Mouse (Mus musculus): ENCODE data around the gene Aacs. TPM values are rescaled to one million over a fixed set of nuclear protein-coding genes. Genes with fewer than 3 reads are reported as not detected.
"Not testable (repeated sequence)": the region's sequence is repeated elsewhere in the genome, so short reads cannot be mapped to it uniquely, and the experiment has no call there.

Gene Aacs
- polyA plus RNA-seq, 1 experiment: 58.6 TPM

DNA sequence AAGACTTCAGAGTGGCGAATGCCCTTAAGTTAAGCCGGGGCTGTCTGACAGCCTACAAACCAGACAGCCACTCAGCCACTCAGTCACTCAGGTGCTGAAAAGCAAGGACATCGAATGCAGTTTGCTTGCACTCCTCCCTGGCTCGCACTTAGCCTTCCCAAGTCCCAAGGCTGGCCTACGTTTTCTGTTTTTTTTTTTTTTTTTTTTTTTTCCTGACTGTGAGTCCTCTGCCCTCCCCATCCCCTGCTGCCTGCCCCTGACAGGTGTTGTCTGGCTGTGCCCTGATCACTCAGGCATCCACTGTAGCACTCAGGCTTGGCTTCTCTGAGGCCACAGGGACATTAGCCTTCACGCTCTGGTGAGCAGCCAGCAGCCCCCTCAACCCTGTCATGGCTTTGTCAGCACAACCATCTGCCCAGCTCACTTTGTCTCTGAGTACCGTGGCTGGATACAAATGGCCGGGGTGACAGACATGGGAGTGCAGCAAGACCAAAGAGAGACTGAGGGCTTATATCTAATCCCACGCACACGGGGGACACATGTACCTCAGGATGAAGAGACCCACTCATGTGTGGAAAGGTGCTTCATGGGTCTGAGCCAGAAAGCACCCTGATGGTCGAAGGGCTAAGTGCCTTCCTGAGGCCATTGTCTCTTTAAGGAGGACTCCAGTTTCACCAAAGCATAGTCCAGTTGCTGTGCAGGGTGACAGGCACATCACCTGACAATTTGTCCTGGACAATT is 11.9 kb downstream of the Aacs start:
- Histone ChIP-seq H3K4me3 (replicated peaks; ENCODE audit: extremely low read depth, low read depth, low read length) (no peak overlapping the region), H3K4me1 (ENCODE audit: control insufficient read depth, insufficient read depth, low read length) (no peaks in the 10 kb centered on the region)
- no peak for DNase-seq
- no peak for TF ChIP-seq POLR2A (IDR thresholded peaks at IDR 0.05; ENCODE audit: borderline replicate concordance, extremely low read depth, low read depth, low read length)
- WGBS: 87% methylated on average over 11 of the region's 11 CpGs

DNA sequence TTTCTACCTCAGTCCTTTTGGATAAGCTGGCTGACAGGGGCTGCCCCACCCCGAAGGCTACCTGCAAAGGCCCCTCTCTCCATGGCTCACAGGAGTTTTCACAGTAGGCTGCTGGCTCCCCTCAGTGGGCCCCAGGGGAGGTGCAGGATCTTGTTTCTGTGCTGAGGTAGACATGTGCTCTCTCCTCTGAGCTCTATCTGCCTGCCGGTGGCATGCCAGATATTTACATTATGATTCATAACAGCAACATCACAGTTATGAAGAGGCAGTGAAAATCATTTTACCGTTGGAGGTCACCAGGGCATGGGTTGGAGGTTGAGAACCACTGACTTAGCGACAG is 12.5 kb downstream of the Aacs start:
- TF ChIP-seq CTCF (IDR thresholded peaks at IDR 0.05; ENCODE audit: insufficient read depth, low read length): 0 out of 2 replicates have a peak, but pooled peaks have one; percentile 7
- TF ChIP-seq POLR2A (IDR thresholded peaks at IDR 0.05; ENCODE audit: borderline replicate concordance, extremely low read depth, low read depth, low read length): no peak
- WGBS: 52% methylated on average over 4 of the region's 4 CpGs
- Histone ChIP-seq H3K4me3 (replicated peaks; ENCODE audit: extremely low read depth, low read depth, low read length) (no peak overlapping the region), H3K4me1 (ENCODE audit: control insufficient read depth, insufficient read depth, low read length) (no peaks in the 10 kb centered on the region)
- DNase-seq: no peak

GRCm38 (mm10) chr5:125488953-125489352 is 13.3 kb downstream of the Aacs start:
- WGBS: 88% methylated on average over 5 of the region's 5 CpGs
- not testable (repeated sequence) for DNase-seq; H3K4me3 ChIP-seq (replicated peaks; ENCODE audit: extremely low read depth, low read depth, low read length); H3K4me1 ChIP-seq (ENCODE audit: control insufficient read depth, insufficient read depth, low read length)

- TF ChIP-seq CTCF (IDR thresholded peaks at IDR 0.05; ENCODE audit: insufficient read depth, low read length) (no peak), POLR2A (IDR thresholded peaks at IDR 0.05; ENCODE audit: borderline replicate concordance, extremely low read depth, low read depth, low read length) (no peak)
- Histone ChIP-seq H3K4me1 (ENCODE audit: control insufficient read depth, insufficient read depth, low read length) (peaks cover 3% of the 10 kb centered on the region; the same call in 1 of the 2 replicates), H3K4me3 (replicated peaks; ENCODE audit: extremely low read depth, low read depth, low read length) (no peak overlapping the region)
- DNase-seq: no peak
- 88% methylated on average over 10 of the region's 10 CpGs for whole genome bisulfite sequencing
These were observed 15.5 kb downstream of the Aacs start for GRCm38 (mm10) chr5:125491107-125491506.

DNA sequence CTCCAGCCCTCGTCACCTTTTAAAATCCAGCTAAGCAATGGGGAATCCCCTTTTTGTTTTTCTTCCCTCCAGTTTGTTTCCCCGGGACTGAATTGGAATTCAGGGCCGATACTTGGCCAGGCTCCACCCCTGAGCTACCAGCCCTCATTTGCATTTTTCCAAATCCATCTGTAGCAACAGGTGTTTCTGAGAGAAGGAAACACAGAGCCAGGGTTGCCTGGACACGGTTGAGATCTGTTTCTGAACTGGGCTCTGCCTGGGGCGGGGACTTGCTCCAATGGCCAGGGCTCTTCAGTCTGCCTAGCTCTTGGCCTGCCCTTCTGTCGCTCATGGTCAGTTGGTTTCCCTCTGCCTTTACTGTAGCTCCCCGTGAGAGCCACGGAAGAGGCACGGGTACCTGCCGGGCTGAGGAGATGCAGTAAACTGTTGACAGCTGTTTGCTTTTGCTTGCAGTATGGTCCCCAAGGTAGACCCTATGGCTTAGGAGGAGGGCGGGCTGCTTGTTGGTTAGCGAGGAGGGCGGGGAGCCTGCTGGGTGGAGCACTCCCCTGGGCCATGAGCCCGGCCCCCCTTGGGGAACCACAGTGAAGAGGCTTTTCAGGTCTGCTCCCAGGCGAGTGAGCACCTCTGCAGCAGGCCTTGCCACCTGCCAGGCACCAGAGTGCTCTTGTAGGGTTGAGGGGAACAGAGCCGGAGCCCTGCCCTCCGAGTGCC is 16.9 kb downstream of the Aacs start:
- Histone ChIP-seq H3K4me3 (replicated peaks; ENCODE audit: extremely low read depth, low read depth, low read length) (no peak overlapping the region), H3K4me1 (ENCODE audit: control insufficient read depth, insufficient read depth, low read length) (peaks cover 3% of the 10 kb centered on the region; the same call in 1 of the 2 replicates)
- TF ChIP-seq CTCF (IDR thresholded peaks at IDR 0.05; ENCODE audit: insufficient read depth, low read length): no peak
- no peak for TF ChIP-seq POLR2A (IDR thresholded peaks at IDR 0.05; ENCODE audit: borderline replicate concordance, extremely low read depth, low read depth, low read length)
- 66% methylated on average over 17 of the region's 17 CpGs for WGBS
- no peak for DNase-seq

DNA sequence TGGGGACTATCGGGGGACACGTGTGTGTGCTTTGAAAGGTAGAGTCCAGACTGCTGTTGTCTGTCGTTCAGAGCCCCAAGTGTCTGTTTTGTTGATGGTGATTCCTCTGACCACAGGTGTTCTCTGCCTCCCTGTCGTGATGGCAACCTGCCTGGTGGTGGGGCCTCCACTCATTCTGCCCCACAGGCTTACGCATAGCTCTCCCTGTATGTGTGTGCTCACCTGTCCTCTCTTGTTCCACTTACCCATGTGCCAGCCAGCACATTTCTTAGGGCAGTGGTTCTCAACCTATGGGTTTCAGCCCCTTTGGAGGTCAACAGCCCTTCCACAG is 17.4 kb downstream of the Aacs start:
- H3K4me3 ChIP-seq (replicated peaks; ENCODE audit: extremely low read depth, low read depth, low read length): no peak overlapping the region
- DNase-seq: no peak
- WGBS: 61% methylated on average over 5 of the region's 5 CpGs
- peaks cover 3% of the 10 kb centered on the region; the same call in 1 of the 2 replicates for H3K4me1 ChIP-seq (ENCODE audit: control insufficient read depth, insufficient read depth, low read length)
- no peak for TF ChIP-seq CTCF (IDR thresholded peaks at IDR 0.05; ENCODE audit: insufficient read depth, low read length)
- no peak for TF ChIP-seq POLR2A (IDR thresholded peaks at IDR 0.05; ENCODE audit: borderline replicate concordance, extremely low read depth, low read depth, low read length)

- TF ChIP-seq CTCF (IDR thresholded peaks at IDR 0.05; ENCODE audit: insufficient read depth, low read length) (no peak), POLR2A (IDR thresholded peaks at IDR 0.05; ENCODE audit: borderline replicate concordance, extremely low read depth, low read depth, low read length) (no peak)
- WGBS: 73% methylated on average over 10 of the region's 10 CpGs
- DNase-seq: no peak
- Histone ChIP-seq H3K4me3 (replicated peaks; ENCODE audit: extremely low read depth, low read depth, low read length) (no peak overlapping the region), H3K4me1 (ENCODE audit: control insufficient read depth, insufficient read depth, low read length) (peaks cover 3% of the 10 kb centered on the region; the same call in 1 of the 2 replicates)
These were observed 20.0 kb downstream of the Aacs start for GRCm38 (mm10) chr5:125495655-125496054.

DNA sequence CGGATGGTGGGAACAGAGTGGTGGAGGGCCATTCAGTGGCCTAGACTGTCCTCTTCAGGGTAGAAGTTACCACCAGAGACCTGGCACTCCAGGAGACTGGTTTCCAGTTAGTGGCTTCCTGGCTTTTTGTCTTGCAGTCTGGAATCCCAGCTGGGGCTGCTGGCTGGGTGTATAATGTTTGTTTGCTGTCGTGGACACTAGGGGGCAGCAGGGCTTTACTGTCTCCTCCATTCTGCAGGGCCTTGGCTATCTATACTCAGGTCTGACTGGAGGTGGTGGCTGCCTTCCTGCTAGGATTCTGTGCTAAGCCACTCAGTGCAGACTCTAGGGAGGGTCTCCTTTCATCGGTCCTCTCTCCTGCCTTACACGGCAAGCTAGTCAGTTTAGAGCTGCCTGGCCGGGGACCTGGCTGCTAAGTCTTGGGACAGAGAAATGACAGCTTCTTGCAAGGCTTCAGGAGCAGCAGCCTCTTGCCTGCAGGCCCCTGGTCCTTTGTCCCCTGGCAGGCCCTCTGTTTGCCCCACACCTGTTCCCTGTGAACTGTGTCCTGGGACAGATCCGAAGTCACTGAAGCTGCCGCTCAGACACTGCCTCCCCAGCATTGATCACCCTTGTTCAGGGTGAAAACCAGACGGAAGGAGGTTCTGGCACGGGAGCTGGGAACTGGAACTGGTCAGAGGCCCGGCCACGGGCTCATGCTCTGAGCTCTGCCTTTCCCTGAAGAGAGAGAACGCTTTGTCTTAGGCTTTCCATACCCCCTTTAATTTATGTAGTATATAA is 22.4 kb downstream of the Aacs start:
- WGBS: 77% methylated on average over 12 of the region's 12 CpGs
- TF ChIP-seq POLR2A (IDR thresholded peaks at IDR 0.05; ENCODE audit: borderline replicate concordance, extremely low read depth, low read depth, low read length) (no peak), CTCF (IDR thresholded peaks at IDR 0.05; ENCODE audit: insufficient read depth, low read length) (peak; percentile 67)
- peaks cover 3% of the 10 kb centered on the region; the same call in 1 of the 2 replicates for H3K4me1 ChIP-seq (ENCODE audit: control insufficient read depth, insufficient read depth, low read length)
- no peak overlapping the region for H3K4me3 ChIP-seq (replicated peaks; ENCODE audit: extremely low read depth, low read depth, low read length)
- no peak for DNase-seq

DNA sequence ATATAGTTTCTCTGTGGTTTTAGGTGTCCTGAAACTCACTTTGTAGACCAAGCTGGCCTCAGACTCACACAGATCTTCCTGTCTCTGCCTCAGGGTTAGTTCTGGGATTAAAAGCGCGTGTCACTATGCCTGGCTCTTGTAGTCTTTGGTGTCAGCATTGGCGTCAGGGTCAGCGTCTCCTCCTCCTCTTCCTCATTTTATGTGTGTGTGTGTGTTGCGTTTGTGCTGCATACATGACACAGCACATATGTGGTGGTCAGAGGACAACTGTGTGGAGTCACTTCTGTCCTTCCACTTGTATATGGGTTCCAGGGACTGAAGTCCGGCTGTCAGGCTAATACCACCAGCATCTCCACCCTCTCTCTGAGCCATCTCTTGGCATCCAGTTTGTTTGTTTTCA is 25.9 kb downstream of the Aacs start:
- DNase-seq: no peak
- TF ChIP-seq CTCF (IDR thresholded peaks at IDR 0.05; ENCODE audit: insufficient read depth, low read length) (no peak), POLR2A (IDR thresholded peaks at IDR 0.05; ENCODE audit: borderline replicate concordance, extremely low read depth, low read depth, low read length) (no peak)
- H3K4me1 ChIP-seq (ENCODE audit: control insufficient read depth, insufficient read depth, low read length): no peaks in the 10 kb centered on the region
- no peak overlapping the region for H3K4me3 ChIP-seq (replicated peaks; ENCODE audit: extremely low read depth, low read depth, low read length)
- 85% methylated on average over 6 of the region's 6 CpGs for WGBS
